Mouse (Mus musculus) forebrain, embryonic 16.5 days (tissue): ENCODE results near the gene Adgrd1. TPM values are rescaled to one million over a fixed set of nuclear protein-coding genes. Genes with fewer than 3 reads are reported as not detected.

Experiments
- ATAC-seq: fragments of 200-750 bp; cut with Nextera tagmentation; 2 replicates; pipeline ENCODE4 v1.8.0; 2017; ENCODE audit warnings: mild to moderate bottlenecking, moderate library complexity
- H3K27ac ChIP-seq: fragments of 300-500 bp; sonication (generic); 2 replicates; pipeline ENCODE4 v1.5.1; 2014; ENCODE audit warnings: low read length, control low read depth
- H3K27me3 ChIP-seq: fragments of 300-500 bp; sonication (generic); replicated peaks from 2 replicates; pipeline ENCODE4 v1.6.1; 2014; ENCODE audit warnings: low read length; ENCODE audit not compliant: control insufficient read depth, insufficient read depth
- H3K36me3 ChIP-seq: fragments of 300-500 bp; sonication (generic); 2 replicates; pipeline ENCODE4 v1.6.1; 2014; ENCODE audit not compliant: control insufficient read depth, insufficient read depth
- H3K4me1 ChIP-seq: fragments of 300-500 bp; sonication (generic); replicated peaks from 2 replicates; pipeline ENCODE4 v1.6.1; 2014; ENCODE audit warnings: low read length; ENCODE audit not compliant: control insufficient read depth, insufficient read depth
- H3K4me2 ChIP-seq: fragments of 300-500 bp; sonication (generic); 2 replicates; pipeline ENCODE4 v1.6.1; 2014; ENCODE audit warnings: mild to moderate bottlenecking, low read length, control low read depth
- H3K4me3 ChIP-seq: fragments of 300-500 bp; sonication (generic); replicated peaks from 2 replicates; pipeline ENCODE4 v1.5.1; 2014; ENCODE audit warnings: mild to moderate bottlenecking, low read length, control low read depth
- H3K9ac ChIP-seq: fragments of 300-500 bp; sonication (generic); replicated peaks from 2 replicates; pipeline ENCODE4 v1.6.1; 2014; ENCODE audit warnings: low read depth, low read length, control low read depth
- H3K9me3 ChIP-seq: fragments of 300-500 bp; sonication (generic); 2 replicates; pipeline ENCODE4 v1.6.1; 2016; ENCODE audit warnings: low read length; ENCODE audit not compliant: control insufficient read depth
- WGBS: fragments of 180-500 bp; shearing (Covaris S2); extraction: QIAGEN DNeasy Blood & Tissue Kit; methylation state at CpG from one replicate; pipeline ENCODE4 v1.1.7; 2014; 5-methylcytosine and 5-hydroxymethylcytosine counted together
- polyA plus RNA-seq: library from polyadenylated mRNA; unstranded; fragments of >200 nt; fragmentation: Nextera tagmentation; extraction: Ambion mirVana; gene quantifications from 2 replicates; pipeline ENCODE4 v1.2.1, GENCODE M21; 2015

Adgrd1 gene
- polyA plus RNA-seq, 1 experiment from 2014 or later: 0.22 TPM

GRCm38 (mm10) chr5:129243120-129243519, 146.6 kb downstream of the Adgrd1 start:
- ATAC-seq: no peak
- Histone ChIP-seq H3K4me2 (no peak overlapping the region), H3K27me3 (no peaks in the 10 kb centered on the region)

DNA sequence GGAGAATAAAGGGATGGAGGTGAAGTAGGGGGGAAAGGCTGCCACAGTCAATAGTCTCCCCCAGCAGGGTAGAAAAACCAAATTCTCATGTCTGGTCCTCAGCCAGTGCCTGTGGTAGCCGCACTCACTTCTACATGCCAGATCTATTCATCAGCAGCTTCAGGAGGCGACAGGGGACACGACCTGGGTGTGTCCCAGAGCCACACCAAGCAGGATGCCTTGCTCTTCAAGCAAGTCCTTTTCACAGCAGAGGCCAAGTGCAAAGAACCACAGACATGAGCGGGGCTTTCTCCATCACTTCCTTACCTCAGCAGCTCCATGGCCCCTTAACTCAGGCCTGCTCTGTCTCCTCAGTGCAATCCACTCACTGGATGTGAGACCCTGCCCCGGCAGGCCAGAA, 147.8 kb downstream of the Adgrd1 start:
- H3K4me3 ChIP-seq: no peak overlapping the region
- H3K4me1 ChIP-seq: no peaks in the 10 kb centered on the region
- no peak overlapping the region for H3K4me2 ChIP-seq
- ATAC-seq: no peak
- 61% methylated on average over 5 of the region's 5 CpGs for WGBS
- H3K27ac ChIP-seq: no peak overlapping the region
- no peaks in the 10 kb centered on the region for H3K36me3 ChIP-seq
- H3K27me3 ChIP-seq: no peaks in the 10 kb centered on the region
- no peaks in the 10 kb centered on the region for H3K9me3 ChIP-seq
- no peak overlapping the region for H3K9ac ChIP-seq

More at GRCm38 (mm10) chr5:129243120-129243519, 146.6 kb downstream of the Adgrd1 start:
- H3K9me3 ChIP-seq: no peaks in the 10 kb centered on the region
- no peak overlapping the region for H3K27ac ChIP-seq
- no peaks in the 10 kb centered on the region for H3K36me3 ChIP-seq
- no peaks in the 10 kb centered on the region for H3K4me1 ChIP-seq
- no peak overlapping the region for H3K4me3 ChIP-seq
- 48% methylated on average over 4 of the region's 4 CpGs for WGBS
- no peak overlapping the region for H3K9ac ChIP-seq

- Histone ChIP-seq H3K27ac (no peak overlapping the region), H3K36me3 (no peaks in the 10 kb centered on the region), H3K9me3 (no peaks in the 10 kb centered on the region), H3K27me3 (no peaks in the 10 kb centered on the region), H3K4me1 (no peaks in the 10 kb centered on the region), H3K4me2 (no peak overlapping the region), H3K9ac (no peak overlapping the region), H3K4me3 (no peak overlapping the region)
- no peak for ATAC-seq
- 88% methylated on average over 8 of the region's 8 CpGs for WGBS
Observed at GRCm38 (mm10) chr5:129249080-129249479, 152.5 kb downstream of the Adgrd1 start.

Other genes with a start within 250 kb of the Adgrd1 start
- gene Rimbp2, start 143.3 kb upstream of the Adgrd1 start, polyA plus RNA-seq: 3.0 and 4.1 TPM in 2 replicates
- gene Stx2, start 88.2 kb upstream of the Adgrd1 start, polyA plus RNA-seq: 15.3 and 18.0 TPM in 2 replicates
- gene Ran, start 76.7 kb upstream of the Adgrd1 start, polyA plus RNA-seq: 436 and 440 TPM in 2 replicates